Mouse (Mus musculus) lung, postnatal 0 days (tissue): ENCODE data around the gene Gm26938. TPM values are rescaled to one million over a fixed set of nuclear protein-coding genes. Genes with fewer than 3 reads are reported as not detected.

Experiments used
- ATAC-seq: fragments of 200-750 bp; cut with Nextera tagmentation; 2 replicates; pipeline ENCODE4 v1.8.0; 2017; ENCODE audit warnings: moderate library complexity
- DNase-seq: peaks from one replicate; pipeline ENCODE4 v3.0.0-alpha.2; 2016; ENCODE audit warnings: low spot score
- H3K27ac ChIP-seq: fragments of 300-500 bp; sonication (generic); 2 replicates; pipeline ENCODE4 v1.5.1; 2014; ENCODE audit warnings: antibody characterized with exemption, mild to moderate bottlenecking, low read length, mixed read lengths
- H3K27me3 ChIP-seq: fragments of 300-500 bp; sonication (generic); replicated peaks from 2 replicates; pipeline ENCODE4 v1.6.1; 2014; ENCODE audit warnings: low read length, mixed read lengths; ENCODE audit not compliant: insufficient read depth
- H3K36me3 ChIP-seq: fragments of 300-500 bp; sonication (generic); 2 replicates; pipeline ENCODE4 v1.6.1; 2014; ENCODE audit warnings: low read length, mixed read lengths; ENCODE audit not compliant: insufficient read depth
- H3K4me1 ChIP-seq: fragments of 300-500 bp; sonication (generic); 2 replicates; pipeline ENCODE4 v1.6.1; 2014; ENCODE audit warnings: antibody characterized with exemption, low read depth, low read length, mixed read lengths; ENCODE audit not compliant: insufficient read depth
- H3K4me2 ChIP-seq: fragments of 300-500 bp; sonication (generic); replicated peaks from 2 replicates; pipeline ENCODE4 v1.6.1; 2014; ENCODE audit warnings: low read depth, mild to moderate bottlenecking, low read length, moderate library complexity, mixed read lengths
- H3K4me3 ChIP-seq: fragments of 300-500 bp; sonication (generic); 2 replicates; pipeline ENCODE4 v1.5.1; 2014; ENCODE audit warnings: low read depth, low read length
- H3K9ac ChIP-seq: fragments of 300-500 bp; sonication (generic); replicated peaks from 2 replicates; pipeline ENCODE4 v1.6.1; 2014; ENCODE audit warnings: low read depth, mild to moderate bottlenecking
- H3K9me3 ChIP-seq: fragments of 300-500 bp; sonication (generic); 2 replicates; pipeline ENCODE4 v1.6.1; 2016; ENCODE audit warnings: low read length, mixed read lengths
- CTCF ChIP-seq: IDR thresholded peaks from 2 replicates; pipeline ENCODE4 v1.5.1; 2016; ENCODE audit warnings: antibody characterized with exemption, mild to moderate bottlenecking
- EP300 ChIP-seq: IDR thresholded peaks from 2 replicates; pipeline ENCODE4 v1.6.1; 2016; ENCODE audit warnings: antibody characterized with exemption, mild to moderate bottlenecking, control low read depth
- WGBS: fragments of 180-500 bp; shearing (Covaris S2); extraction: QIAGEN DNeasy Blood & Tissue Kit; methylation state at CpG from one replicate; pipeline ENCODE4 v1.1.7; 2014; 5-methylcytosine and 5-hydroxymethylcytosine counted together
- polyA plus RNA-seq: library from polyadenylated mRNA; unstranded; fragments of >200 nt; fragmentation: Nextera tagmentation; extraction: Ambion mirVana; gene quantifications from 2 replicates; pipeline ENCODE4 v1.2.1, GENCODE M21; 2015

Gene Gm26938
- polyA plus RNA-seq, 1 experiment from 2014 or later, result not detected

DNA sequence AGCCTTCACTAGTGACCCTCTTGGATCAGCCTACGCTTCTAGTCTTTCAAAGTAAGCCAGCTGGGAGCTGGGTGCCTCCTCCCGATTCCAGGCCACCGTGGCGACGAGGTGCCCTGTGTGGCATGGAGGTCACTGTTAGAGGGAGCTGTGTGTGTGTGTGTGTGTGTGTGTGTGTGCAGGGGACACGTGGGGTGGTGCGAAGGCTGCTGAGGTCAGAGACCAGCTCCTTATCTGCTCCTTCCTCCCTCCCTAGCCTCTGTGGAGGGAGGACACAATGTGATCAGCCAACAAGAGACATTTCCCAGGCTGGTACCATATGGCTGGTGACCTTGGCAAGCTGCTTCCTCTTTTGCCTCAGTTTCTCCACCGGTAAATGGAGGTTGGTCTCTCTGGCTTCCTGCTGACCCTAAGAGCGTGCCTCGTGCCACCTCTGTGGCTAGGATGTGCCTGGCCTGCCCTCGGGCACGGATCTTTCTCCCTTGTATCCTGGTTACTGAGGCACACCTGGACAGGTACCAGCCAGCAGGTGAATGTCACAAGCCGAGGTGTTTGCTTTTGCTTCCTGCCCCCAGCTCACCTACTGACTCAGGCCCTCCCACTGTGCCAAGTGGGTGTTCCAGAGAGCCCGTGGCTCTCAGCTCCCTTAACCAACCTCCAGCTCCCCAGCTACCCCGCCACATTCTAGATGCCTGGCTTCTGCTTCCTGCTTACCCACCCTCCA is 14.4 kb downstream of the Gm26938 start:
- no peak overlapping the region for H3K27ac ChIP-seq
- 61% methylated on average over 15 of the region's 15 CpGs for WGBS
- DNase-seq (peak; percentile 73), ATAC-seq (peak; percentile 34; the same call in 1 of the 2 replicates)
- TF ChIP-seq CTCF (no peak), EP300 (no peak)
- H3K9me3 ChIP-seq, result no peaks in the 10 kb centered on the region
- H3K9ac ChIP-seq, result no peak overlapping the region
- no peak overlapping the region for H3K4me3 ChIP-seq
- no peaks in the 10 kb centered on the region for H3K4me1 ChIP-seq
- H3K27me3 ChIP-seq, result no peaks in the 10 kb centered on the region
- no peak overlapping the region for H3K4me2 ChIP-seq
- no peaks in the 10 kb centered on the region for H3K36me3 ChIP-seq

DNA sequence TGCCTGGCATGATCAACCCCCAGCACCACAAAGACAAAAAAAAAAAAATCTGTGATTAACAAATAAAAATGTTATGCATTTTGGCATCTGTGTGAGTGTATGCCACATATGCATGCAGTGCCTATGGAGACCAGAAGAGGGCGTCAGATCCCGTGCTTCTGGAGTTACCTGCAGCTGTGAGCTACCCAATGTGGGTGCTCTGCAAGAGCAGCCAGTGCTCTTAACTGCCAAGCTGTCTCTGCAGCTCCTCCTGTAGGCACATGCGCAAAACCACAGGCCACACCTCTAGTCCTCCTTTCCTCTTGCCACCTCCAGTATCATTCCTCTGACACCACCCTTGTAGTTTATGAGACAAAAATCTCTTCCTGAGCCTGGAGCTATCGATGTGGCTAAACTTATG is 16.8 kb downstream of the Gm26938 start:
- Histone ChIP-seq H3K4me1 (no peaks in the 10 kb centered on the region), H3K9ac (no peak overlapping the region), H3K36me3 (no peaks in the 10 kb centered on the region), H3K27ac (no peak overlapping the region), H3K27me3 (no peaks in the 10 kb centered on the region), H3K4me3 (no peak overlapping the region), H3K4me2 (no peak overlapping the region), H3K9me3 (no peaks in the 10 kb centered on the region)
- no peak for DNase-seq
- no peak for TF ChIP-seq EP300
- TF ChIP-seq CTCF, result peak; percentile 42
- WGBS, result 61% methylated on average over 4 of the region's 4 CpGs
- no peak for ATAC-seq

GRCm38 (mm10) chr5:139805924-139806323 is 20.3 kb downstream of the Gm26938 start:
- Histone ChIP-seq H3K9me3 (no peaks in the 10 kb centered on the region), H3K36me3 (peaks cover 2% of the 10 kb centered on the region; the same call in 1 of the 2 replicates), H3K27ac (no peak overlapping the region), H3K4me2 (no peak overlapping the region), H3K27me3 (no peaks in the 10 kb centered on the region), H3K4me1 (no peaks in the 10 kb centered on the region), H3K4me3 (no peak overlapping the region), H3K9ac (no peak overlapping the region)
- DNase-seq (no peak), ATAC-seq (no peak)
- TF ChIP-seq EP300 (no peak), CTCF (no peak)
- 93% methylated on average over 8 of the region's 8 CpGs for WGBS

GRCm38 (mm10) chr5:139804573-139805111 is 21.6 kb downstream of the Gm26938 start:
- H3K27me3 ChIP-seq, result no peaks in the 10 kb centered on the region
- ATAC-seq, result no peak
- 75% methylated on average over 11 of the region's 11 CpGs for WGBS
- H3K4me1 ChIP-seq, result no peaks in the 10 kb centered on the region
- no peak for TF ChIP-seq EP300
- TF ChIP-seq CTCF, result no peak
- H3K4me3 ChIP-seq, result no peak overlapping the region
- no peak overlapping the region for H3K27ac ChIP-seq
- no peaks in the 10 kb centered on the region for H3K9me3 ChIP-seq
- peaks cover 15% of the 10 kb centered on the region; the same call in 1 of the 2 replicates for H3K36me3 ChIP-seq
- no peak for DNase-seq
- no peak overlapping the region for H3K4me2 ChIP-seq
- no peak overlapping the region for H3K9ac ChIP-seq

- Histone ChIP-seq H3K27ac (no peak overlapping the region), H3K4me3 (no peak overlapping the region), H3K27me3 (no peaks in the 10 kb centered on the region), H3K4me1 (no peaks in the 10 kb centered on the region), H3K9ac (no peak overlapping the region), H3K9me3 (no peaks in the 10 kb centered on the region), H3K36me3 (peaks cover 20% of the 10 kb centered on the region; the same call in 1 of the 2 replicates), H3K4me2 (no peak overlapping the region)
- peak; percentile 25; the same call in 1 of the 2 replicates for TF ChIP-seq CTCF
- no peak for TF ChIP-seq EP300
- DNase-seq, result no peak
- 9% methylated on average over 6 of the region's 6 CpGs for WGBS
- ATAC-seq, result peak; percentile 42
Measured at GRCm38 (mm10) chr5:139804107-139804551, 22.1 kb downstream of the Gm26938 start.

- Histone ChIP-seq H3K4me1 (no peaks in the 10 kb centered on the region; the same call in 1 of the 2 replicates), H3K27me3 (no peaks in the 10 kb centered on the region), H3K36me3 (peaks cover 22% of the 10 kb centered on the region; the same call in 1 of the 2 replicates), H3K4me2 (no peak overlapping the region), H3K9me3 (no peaks in the 10 kb centered on the region), H3K9ac (no peak overlapping the region), H3K27ac (no peak overlapping the region), H3K4me3 (no peak overlapping the region)
- peak; percentile 89 for DNase-seq
- 6% methylated on average over 12 of the region's 12 CpGs for WGBS
- no peak for TF ChIP-seq EP300
- peak; percentile 61; the same call in 1 of the 2 replicates for TF ChIP-seq CTCF
- ATAC-seq, result peak; percentile 86
Measured at GRCm38 (mm10) chr5:139803601-139804102, 22.6 kb downstream of the Gm26938 start.
